Mouse (Mus musculus): ENCODE data around the gene Otx1. TPM values are rescaled to one million over a fixed set of nuclear protein-coding genes. Genes with fewer than 3 reads are reported as not detected.

The Otx1 gene
- polyA plus RNA-seq, 1 experiment from 2014 or later, result 12.7 TPM

DNA sequence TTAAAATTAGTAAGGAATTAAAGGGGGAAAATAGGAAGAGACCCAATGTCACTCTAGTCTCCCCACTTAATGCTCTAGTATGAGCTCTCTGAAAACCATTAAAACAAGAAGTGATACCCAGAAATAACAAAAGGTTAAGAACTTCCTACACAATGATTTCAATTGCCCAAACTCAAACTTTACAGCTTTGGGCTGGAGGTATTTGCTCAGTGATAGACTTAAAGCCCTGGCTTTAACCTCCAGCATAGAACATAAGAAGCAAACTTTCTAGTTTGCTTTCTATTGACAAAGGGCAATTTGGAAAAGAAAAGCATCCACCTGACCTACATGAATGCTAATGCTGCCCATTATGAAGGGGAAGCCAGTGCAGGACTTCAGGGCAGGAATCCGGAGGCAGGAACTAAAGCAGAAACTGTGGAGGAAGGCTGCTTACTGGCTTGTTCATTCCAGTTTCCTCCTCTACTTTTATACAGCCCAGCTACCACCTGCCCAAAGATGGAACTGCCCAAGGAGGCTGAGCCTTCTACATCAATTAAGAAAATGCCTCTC is 14.2 kb downstream of the Otx1 start:
- Histone ChIP-seq H3K9ac (no peak overlapping the region), H3K36me3 (no peaks in the 10 kb centered on the region), H3K4me1 (peaks cover 7% of the 10 kb centered on the region), H3K4me3 (replicated peaks) (no peak overlapping the region), H3K4me2 (replicated peaks) (no peak overlapping the region), H3K27ac (replicated peaks) (no peak overlapping the region), H3K27me3 (peaks cover 38% of the 10 kb centered on the region), H3K9me3 (replicated peaks) (no peaks in the 10 kb centered on the region)
- 73% methylated on average over 1 of the region's 1 CpGs for WGBS
- no peak for ATAC-seq (ENCODE audit: insufficient number of reproducible peaks, low FRiP score, low TSS enrichment, low read depth)

DNA sequence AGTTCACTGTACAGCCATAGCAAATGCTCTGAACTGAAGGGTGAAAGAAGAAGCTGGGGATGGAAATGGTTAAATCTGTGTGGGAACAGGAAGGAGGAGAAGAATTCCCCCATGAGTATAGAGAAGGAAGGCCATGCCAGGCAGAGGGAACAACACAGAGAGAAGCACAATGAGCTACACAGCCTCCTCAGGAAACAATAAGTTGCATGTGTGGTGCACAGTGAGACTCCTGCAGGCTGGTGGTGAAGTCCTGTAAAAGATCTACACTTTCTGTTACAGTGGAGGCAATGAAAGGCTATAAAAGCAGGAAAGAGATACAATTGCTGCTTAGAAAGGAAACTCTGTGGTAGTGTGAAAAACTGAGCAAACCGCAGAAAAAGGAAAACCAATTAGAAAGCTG is 17.6 kb downstream of the Otx1 start:
- WGBS, result 58% methylated on average over 1 of the region's 1 CpGs
- H3K36me3 ChIP-seq, result no peaks in the 10 kb centered on the region
- H3K4me2 ChIP-seq (replicated peaks), result no peak overlapping the region
- no peaks in the 10 kb centered on the region for H3K4me1 ChIP-seq
- no peaks in the 10 kb centered on the region for H3K9me3 ChIP-seq (replicated peaks)
- H3K4me3 ChIP-seq (replicated peaks), result no peak overlapping the region
- no peak overlapping the region for H3K27ac ChIP-seq (replicated peaks)
- no peak for ATAC-seq (ENCODE audit: insufficient number of reproducible peaks, low FRiP score, low TSS enrichment, low read depth)
- no peak overlapping the region for H3K9ac ChIP-seq
- H3K27me3 ChIP-seq, result peaks cover 20% of the 10 kb centered on the region

GRCm38 (mm10) chr11:21974005-21974531 is 28.6 kb downstream of the Otx1 start:
- Histone ChIP-seq H3K4me2 (replicated peaks) (no peak overlapping the region), H3K4me1 (no peaks in the 10 kb centered on the region), H3K27me3 (no peaks in the 10 kb centered on the region), H3K9me3 (replicated peaks) (no peaks in the 10 kb centered on the region), H3K4me3 (replicated peaks) (no peak overlapping the region), H3K9ac (no peak overlapping the region), H3K36me3 (no peaks in the 10 kb centered on the region), H3K27ac (replicated peaks) (no peak overlapping the region)
- 74% methylated on average over 5 of the region's 5 CpGs for WGBS
- ATAC-seq (ENCODE audit: insufficient number of reproducible peaks, low FRiP score, low TSS enrichment, low read depth), result no peak

DNA sequence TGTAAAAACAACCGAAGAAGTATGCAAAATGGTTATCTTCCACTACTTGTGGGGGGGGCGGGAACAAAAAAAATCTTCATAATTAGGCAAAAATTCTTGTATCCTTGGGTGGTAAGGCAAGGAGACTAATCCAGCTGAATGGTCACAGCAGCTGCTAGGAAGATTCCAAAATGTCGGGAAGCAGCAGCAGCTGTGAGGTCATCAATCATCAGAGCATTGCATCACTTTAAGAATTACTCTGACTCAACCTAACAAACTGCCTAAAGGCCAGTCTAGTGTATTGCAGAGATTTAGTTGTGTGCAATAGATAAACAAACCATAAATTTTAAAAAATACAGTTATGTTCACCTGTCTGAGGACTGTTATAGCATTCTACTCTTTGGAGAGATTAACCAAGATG is 29.1 kb downstream of the Otx1 start:
- ATAC-seq (ENCODE audit: insufficient number of reproducible peaks, low FRiP score, low TSS enrichment, low read depth), result no peak
- Histone ChIP-seq H3K27ac (replicated peaks) (no peak overlapping the region), H3K36me3 (no peaks in the 10 kb centered on the region), H3K9me3 (replicated peaks) (no peaks in the 10 kb centered on the region), H3K4me2 (replicated peaks) (no peak overlapping the region), H3K27me3 (no peaks in the 10 kb centered on the region), H3K4me3 (replicated peaks) (no peak overlapping the region), H3K4me1 (no peaks in the 10 kb centered on the region), H3K9ac (no peak overlapping the region)
- 78% methylated on average over 3 of the region's 3 CpGs for WGBS

DNA sequence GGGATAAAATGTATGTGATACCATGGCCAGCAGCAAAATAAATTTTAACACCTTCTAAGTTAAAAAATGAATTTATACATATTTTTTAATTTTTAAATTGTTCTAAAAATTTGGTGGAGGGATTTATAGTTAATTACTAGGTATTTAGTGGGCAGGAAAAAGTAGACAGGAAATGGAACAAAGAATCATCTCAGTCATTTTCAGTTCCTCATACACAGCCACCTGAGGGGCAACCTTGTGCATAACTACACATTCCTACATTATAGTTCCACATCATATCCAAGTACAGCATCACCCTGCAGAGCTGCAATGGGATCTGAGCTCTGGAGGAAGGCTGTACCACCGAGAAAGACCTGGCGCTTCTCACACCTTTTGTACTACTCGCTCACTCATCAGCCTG is 33.8 kb downstream of the Otx1 start:
- WGBS, result 88% methylated on average over 3 of the region's 3 CpGs
- H3K36me3 ChIP-seq, result no peaks in the 10 kb centered on the region
- H3K4me1 ChIP-seq, result no peaks in the 10 kb centered on the region
- H3K4me2 ChIP-seq (replicated peaks), result no peak overlapping the region
- H3K9ac ChIP-seq, result no peak overlapping the region
- H3K4me3 ChIP-seq (replicated peaks), result no peak overlapping the region
- no peak for ATAC-seq (ENCODE audit: insufficient number of reproducible peaks, low FRiP score, low TSS enrichment, low read depth)
- no peaks in the 10 kb centered on the region for H3K27me3 ChIP-seq
- H3K9me3 ChIP-seq (replicated peaks), result no peaks in the 10 kb centered on the region
- no peak overlapping the region for H3K27ac ChIP-seq (replicated peaks)

GRCm38 (mm10) chr11:21955167-21955566 is 47.5 kb downstream of the Otx1 start:
- Histone ChIP-seq H3K27ac (replicated peaks) (no peak overlapping the region), H3K4me3 (replicated peaks) (no peak overlapping the region), H3K4me1 (no peaks in the 10 kb centered on the region), H3K27me3 (no peaks in the 10 kb centered on the region), H3K36me3 (no peaks in the 10 kb centered on the region), H3K9me3 (replicated peaks) (no peaks in the 10 kb centered on the region), H3K9ac (no peak overlapping the region), H3K4me2 (replicated peaks) (no peak overlapping the region)
- 85% methylated on average over 7 of the region's 7 CpGs for WGBS
- no peak for ATAC-seq (ENCODE audit: insufficient number of reproducible peaks, low FRiP score, low TSS enrichment, low read depth)

GRCm38 (mm10) chr11:21951657-21952237 is 51.0 kb downstream of the Otx1 start:
- 70% methylated on average over 2 of the region's 2 CpGs for WGBS
- Histone ChIP-seq H3K4me3 (replicated peaks) (no peak overlapping the region), H3K27me3 (no peaks in the 10 kb centered on the region), H3K9me3 (replicated peaks) (no peaks in the 10 kb centered on the region), H3K4me1 (no peaks in the 10 kb centered on the region), H3K9ac (no peak overlapping the region), H3K36me3 (no peaks in the 10 kb centered on the region), H3K27ac (replicated peaks) (no peak overlapping the region), H3K4me2 (replicated peaks) (no peak overlapping the region)
- no peak for ATAC-seq (ENCODE audit: insufficient number of reproducible peaks, low FRiP score, low TSS enrichment, low read depth)

- ATAC-seq (ENCODE audit: insufficient number of reproducible peaks, low FRiP score, low TSS enrichment, low read depth), result no peak
Measured at GRCm38 (mm10) chr11:21950094-21950493, 52.6 kb downstream of the Otx1 start.

More at GRCm38 (mm10) chr11:21950094-21950493, 52.6 kb downstream of the Otx1 start:
- H3K27me3 ChIP-seq, result no peaks in the 10 kb centered on the region
- H3K4me3 ChIP-seq (replicated peaks), result no peak overlapping the region
- no peak overlapping the region for H3K4me2 ChIP-seq (replicated peaks)
- H3K4me1 ChIP-seq, result no peaks in the 10 kb centered on the region
- H3K27ac ChIP-seq (replicated peaks), result no peak overlapping the region
- H3K9me3 ChIP-seq (replicated peaks), result no peaks in the 10 kb centered on the region
- no peaks in the 10 kb centered on the region for H3K36me3 ChIP-seq
- no peak overlapping the region for H3K9ac ChIP-seq
